Mouse (Mus musculus) stomach, postnatal 0 days (tissue): Measurements from ENCODE around the gene Trmt10a.

Experiments
- CTCF ChIP-seq: IDR thresholded peaks from 2 replicates; pipeline ENCODE4 v1.5.1; 2016; ENCODE audit warnings: antibody characterized with exemption, low read depth, mild to moderate bottlenecking, moderate library complexity
- EP300 ChIP-seq: optimal IDR thresholded peaks from 2 replicates; pipeline ENCODE3; 2016; ENCODE audit warnings: antibody characterized with exemption

DNA sequence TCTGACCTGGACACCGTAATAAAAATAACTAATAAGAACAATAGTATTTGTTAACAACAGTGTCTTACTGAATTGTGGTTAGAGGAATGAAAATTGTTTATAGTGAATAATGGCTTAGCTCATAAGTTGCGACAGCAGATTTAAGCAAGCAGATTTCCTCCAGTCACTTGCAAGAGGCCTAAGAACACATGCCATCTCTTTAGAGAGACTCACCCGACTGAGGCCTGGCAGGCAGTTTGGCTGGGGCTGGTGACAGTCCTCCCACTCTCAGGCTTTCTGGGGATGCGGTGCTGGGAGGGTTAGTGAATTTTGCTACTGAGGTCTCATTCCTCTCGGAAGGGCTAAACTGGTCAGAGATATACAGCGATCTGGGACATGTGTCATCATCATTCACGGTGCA lies 40.1 kb downstream of the Trmt10a start:
- no peak for TF ChIP-seq EP300
- no peak for TF ChIP-seq CTCF
